Mouse (Mus musculus) kidney, embryonic 14.5 days (tissue): Measurements from ENCODE around the gene Olfr1377. TPM values are rescaled to one million over a fixed set of nuclear protein-coding genes. Genes with fewer than 3 reads are reported as not detected.

Source experiments
- ATAC-seq: fragments of 200-750 bp; cut with Nextera tagmentation; 2 replicates; pipeline ENCODE4 v1.8.0; 2017; ENCODE audit warnings: moderate number of reproducible peaks, mild to moderate bottlenecking, moderate TSS enrichment, moderate library complexity; ENCODE audit not compliant: low FRiP score, low TSS enrichment
- H3K27ac ChIP-seq: fragments of 300-500 bp; sonication (generic); 2 replicates; pipeline ENCODE4 v1.5.1; 2014; ENCODE audit warnings: low read depth, mild to moderate bottlenecking, low read length, moderate library complexity, mixed read lengths
- H3K27me3 ChIP-seq: fragments of 300-500 bp; sonication (generic); 2 replicates; pipeline ENCODE4 v1.6.1; 2014; ENCODE audit warnings: mild to moderate bottlenecking, low read length; ENCODE audit not compliant: control insufficient read depth, insufficient read depth
- H3K36me3 ChIP-seq: fragments of 300-500 bp; sonication (generic); 2 replicates; pipeline ENCODE4 v1.6.1; 2014; ENCODE audit warnings: low read length, mixed read lengths; ENCODE audit not compliant: control insufficient read depth, insufficient read depth
- H3K4me1 ChIP-seq: fragments of 300-500 bp; sonication (generic); 2 replicates; pipeline ENCODE4 v1.6.1; 2014; ENCODE audit warnings: low read length, mixed read lengths; ENCODE audit not compliant: control insufficient read depth, insufficient read depth
- H3K4me2 ChIP-seq: fragments of 300-500 bp; sonication (generic); replicated peaks from 2 replicates; pipeline ENCODE4 v1.6.1; 2014; ENCODE audit warnings: low read depth, mild to moderate bottlenecking, low read length
- H3K4me3 ChIP-seq: fragments of 300-500 bp; sonication (generic); 2 replicates; pipeline ENCODE4 v1.5.1; 2014; ENCODE audit warnings: mild to moderate bottlenecking, low read length
- H3K9ac ChIP-seq: fragments of 300-500 bp; sonication (generic); 2 replicates; pipeline ENCODE4 v1.6.1; 2014; ENCODE audit warnings: low read depth, mild to moderate bottlenecking, low read length, moderate library complexity
- H3K9me3 ChIP-seq: fragments of 300-500 bp; sonication (generic); 2 replicates; pipeline ENCODE4 v1.6.1; 2016; ENCODE audit warnings: low read length; ENCODE audit not compliant: control insufficient read depth
- WGBS: fragments of 180-500 bp; shearing (Covaris S2); extraction: QIAGEN DNeasy Blood & Tissue Kit; methylation state at CpG from one replicate; pipeline ENCODE4 v1.1.7; 2014; 5-methylcytosine and 5-hydroxymethylcytosine counted together
- polyA plus RNA-seq: library from polyadenylated mRNA; unstranded; fragments of >200 nt; fragmentation: Nextera tagmentation; extraction: Ambion mirVana; gene quantifications from 2 replicates; pipeline ENCODE4 v1.2.1, GENCODE M21; 2014

Olfr1377 gene
- polyA plus RNA-seq, result not detected in 2 replicates

- no peaks in the 10 kb centered on the region for H3K27me3 ChIP-seq
- H3K4me3 ChIP-seq, result no peak within 1 kb of the TSS
- no peak within 1 kb of the TSS for H3K27ac ChIP-seq
- H3K36me3 ChIP-seq, result no peaks in the 10 kb centered on the region
- no peaks in the 10 kb centered on the region for H3K9me3 ChIP-seq
- WGBS, result 67% methylated on average over 5 of the region's 5 CpGs
- H3K9ac ChIP-seq, result no peak within 1 kb of the TSS
- H3K4me2 ChIP-seq, result no peak within 1 kb of the TSS
- no peaks in the 10 kb centered on the region for H3K4me1 ChIP-seq
- ATAC-seq, result no peak
Measured at GRCm38 (mm10) chr11:50981667-50982066, at the start of gene Olfr1377. TSS of gene Olfr1377 (plus strand) at chr11:50981967.

DNA sequence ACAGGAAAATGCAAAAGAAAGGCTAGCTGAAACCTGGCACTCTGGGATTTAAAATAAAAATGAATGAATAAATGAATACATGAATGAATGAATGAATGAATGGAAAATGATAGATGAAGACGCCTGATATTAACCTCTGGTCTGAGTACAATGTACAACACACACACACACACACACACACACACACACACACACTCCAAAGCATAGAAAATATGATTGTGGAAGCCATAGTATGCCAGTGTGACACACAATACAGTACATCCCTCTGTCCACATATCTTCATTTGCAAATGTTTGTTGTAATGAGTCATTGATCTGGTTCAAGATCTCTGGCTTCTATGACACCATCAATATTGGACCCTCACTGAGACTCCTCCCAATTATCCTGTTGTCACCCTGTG, 49.7 kb upstream of the Olfr1377 start:
- Histone ChIP-seq H3K9ac (no peak overlapping the region), H3K4me2 (peak overlapping the region; percentile 96; the same call in 1 of the 2 replicates), H3K9me3 (no peaks in the 10 kb centered on the region), H3K4me3 (peak overlapping the region; percentile 63; the same call in 1 of the 2 replicates), H3K4me1 (no peaks in the 10 kb centered on the region), H3K36me3 (no peaks in the 10 kb centered on the region), H3K27ac (no peak overlapping the region), H3K27me3 (no peaks in the 10 kb centered on the region)
- ATAC-seq, result no peak
- 92% methylated on average over 1 of the region's 1 CpGs for WGBS

DNA sequence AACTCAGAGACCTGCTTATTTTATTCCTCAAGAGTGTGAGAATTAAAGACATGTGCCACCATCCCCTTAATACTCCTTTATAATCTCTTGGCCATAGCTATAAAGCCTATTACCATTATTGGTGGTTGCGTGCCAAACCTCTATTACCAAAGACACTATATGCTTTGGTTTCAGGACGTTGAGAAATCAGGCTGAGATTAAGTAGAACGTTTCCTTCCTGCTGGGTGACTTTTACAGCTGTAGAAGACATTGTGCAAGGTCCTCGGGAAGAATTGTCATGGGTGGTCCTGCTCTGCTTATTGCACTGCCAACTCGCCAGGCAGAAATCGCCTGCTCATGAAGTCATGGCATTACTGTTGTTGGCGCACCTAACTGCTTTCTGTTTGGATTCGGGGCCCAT, 43.3 kb upstream of the Olfr1377 start:
- 79% methylated on average over 8 of the region's 8 CpGs for WGBS
- 0 out of 2 replicates have a peak, but pooled peaks cover 3% of the 10 kb centered on the region for H3K4me1 ChIP-seq
- ATAC-seq, result no peak
- no peak overlapping the region for H3K27ac ChIP-seq
- H3K36me3 ChIP-seq, result no peaks in the 10 kb centered on the region
- H3K4me2 ChIP-seq, result no peak overlapping the region
- no peaks in the 10 kb centered on the region for H3K9me3 ChIP-seq
- H3K27me3 ChIP-seq, result no peaks in the 10 kb centered on the region
- no peak overlapping the region for H3K9ac ChIP-seq
- no peak overlapping the region for H3K4me3 ChIP-seq

GRCm38 (mm10) chr11:50939621-50940366, 42.0 kb upstream of the Olfr1377 start:
- H3K9me3 ChIP-seq, result no peaks in the 10 kb centered on the region

GRCm38 (mm10) chr11:50942386-50942785, 39.4 kb upstream of the Olfr1377 start:
- no peak overlapping the region for H3K4me3 ChIP-seq
- H3K27ac ChIP-seq, result no peak overlapping the region
- no peak overlapping the region for H3K9ac ChIP-seq
- WGBS, result 51% methylated on average over 12 of the region's 12 CpGs
- peak overlapping the region; percentile 12; the same call in 1 of the 2 replicates for H3K4me2 ChIP-seq
- H3K9me3 ChIP-seq, result no peaks in the 10 kb centered on the region
- no peaks in the 10 kb centered on the region for H3K27me3 ChIP-seq
- no peak for ATAC-seq
- 0 out of 2 replicates have a peak, but pooled peaks cover 3% of the 10 kb centered on the region for H3K4me1 ChIP-seq
- no peaks in the 10 kb centered on the region for H3K36me3 ChIP-seq

More at GRCm38 (mm10) chr11:50939621-50940366, 42.0 kb upstream of the Olfr1377 start:
- Histone ChIP-seq H3K4me1 (0 out of 2 replicates have a peak, but pooled peaks cover 3% of the 10 kb centered on the region), H3K4me3 (no peak overlapping the region), H3K9ac (no peak overlapping the region), H3K27me3 (no peaks in the 10 kb centered on the region), H3K27ac (no peak overlapping the region), H3K4me2 (no peak overlapping the region), H3K36me3 (no peaks in the 10 kb centered on the region)
- 34% methylated on average over 14 of the region's 14 CpGs for WGBS
- ATAC-seq, result peak; percentile 49; the same call in 1 of the 2 replicates

GRCm38 (mm10) chr11:50943506-50943905, 38.3 kb upstream of the Olfr1377 start, which contains the start of gene 4933414I15Rik:
TSS of gene 4933414I15Rik (minus strand) at chr11:50943765.
- no peaks in the 10 kb centered on the region for H3K36me3 ChIP-seq
- H3K9me3 ChIP-seq, result no peaks in the 10 kb centered on the region
- 76% methylated on average over 14 of the region's 14 CpGs for WGBS
- no peak within 1 kb of the TSS for H3K4me3 ChIP-seq
- 0 out of 2 replicates have a peak, but pooled peaks cover 3% of the 10 kb centered on the region for H3K4me1 ChIP-seq
- no peak for ATAC-seq
- no peak within 1 kb of the TSS for H3K9ac ChIP-seq
- H3K4me2 ChIP-seq, result peak within 1 kb of the TSS; percentile 12; the same call in 1 of the 2 replicates
- no peak within 1 kb of the TSS for H3K27ac ChIP-seq
- H3K27me3 ChIP-seq, result no peaks in the 10 kb centered on the region

DNA sequence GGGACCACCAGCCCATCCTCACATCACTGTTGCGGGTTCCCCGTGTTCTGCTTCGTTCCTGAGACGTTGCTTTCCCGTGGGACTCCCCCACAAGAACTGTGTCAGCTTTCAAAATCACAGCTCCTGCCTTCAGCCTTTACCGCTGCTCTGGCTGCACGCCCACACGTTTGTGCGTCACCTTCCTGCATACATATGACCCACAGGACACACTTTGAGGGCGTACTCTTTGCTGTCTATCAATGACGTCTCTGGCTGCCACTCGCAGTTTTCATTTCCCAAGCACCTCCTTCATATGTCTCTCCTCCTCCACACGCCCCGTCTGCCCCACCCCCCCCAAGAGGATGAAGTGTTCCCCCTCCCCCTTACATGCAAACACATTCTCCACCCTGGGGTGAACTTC, 29.5 kb upstream of the Olfr1377 start:
- no peaks in the 10 kb centered on the region; the same call in 1 of the 2 replicates for H3K4me1 ChIP-seq
- no peaks in the 10 kb centered on the region for H3K36me3 ChIP-seq
- H3K4me3 ChIP-seq, result no peak overlapping the region
- 30% methylated on average over 14 of the region's 14 CpGs for WGBS
- no peak overlapping the region for H3K27ac ChIP-seq
- H3K9me3 ChIP-seq, result no peaks in the 10 kb centered on the region
- no peaks in the 10 kb centered on the region for H3K27me3 ChIP-seq
- no peak for ATAC-seq
- peak overlapping the region; percentile 9; the same call in 1 of the 2 replicates for H3K4me2 ChIP-seq
- no peak overlapping the region for H3K9ac ChIP-seq

DNA sequence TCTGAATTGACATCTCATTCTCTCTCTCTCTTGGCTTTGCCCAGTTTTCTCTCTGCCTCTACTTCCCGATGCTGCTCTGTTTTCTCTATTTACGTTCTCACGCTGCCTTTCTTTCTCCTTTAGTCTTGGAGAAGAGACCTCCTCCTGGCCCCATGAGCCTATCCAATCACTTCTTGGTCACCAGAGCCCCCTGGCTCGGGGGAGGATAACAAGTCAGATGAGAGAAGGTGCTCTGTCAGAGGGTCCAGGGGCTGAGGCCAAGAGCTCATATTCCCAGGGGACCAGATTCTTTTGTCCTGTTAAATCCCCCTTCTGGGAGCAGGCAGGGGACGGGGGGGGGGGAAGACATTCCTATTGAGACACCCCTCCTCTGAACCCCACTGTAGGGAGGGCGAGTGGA, 28.1 kb upstream of the Olfr1377 start, which contains the start of gene Prop1:
TSS of gene Prop1 (minus strand) at position 101 of the 400 bp plus-strand sequence.
- H3K36me3 ChIP-seq, result no peaks in the 10 kb centered on the region
- no peaks in the 10 kb centered on the region for H3K9me3 ChIP-seq
- no peaks in the 10 kb centered on the region for H3K27me3 ChIP-seq
- ATAC-seq, result no peak
- H3K4me1 ChIP-seq, result no peaks in the 10 kb centered on the region; the same call in 1 of the 2 replicates
- no peak within 1 kb of the TSS for H3K4me2 ChIP-seq
- WGBS, result 61% methylated on average over 6 of the region's 6 CpGs
- no peak within 1 kb of the TSS for H3K4me3 ChIP-seq
- no peak within 1 kb of the TSS for H3K27ac ChIP-seq
- H3K9ac ChIP-seq, result no peak within 1 kb of the TSS

GRCm38 (mm10) chr11:50964886-50965285, 16.9 kb upstream of the Olfr1377 start:
- WGBS, result 70% methylated on average over 2 of the region's 2 CpGs
- Histone ChIP-seq H3K4me2 (no peak overlapping the region), H3K27me3 (no peaks in the 10 kb centered on the region), H3K36me3 (no peaks in the 10 kb centered on the region), H3K4me1 (no peaks in the 10 kb centered on the region), H3K9ac (no peak overlapping the region), H3K27ac (no peak overlapping the region), H3K9me3 (no peaks in the 10 kb centered on the region), H3K4me3 (no peak overlapping the region)
- ATAC-seq, result no peak
